In genomic region chr8:57353346-57354305, GRCm38 (mm10) we compare ENCODE assay signal across 9 mouse cellular contexts. TPM values are rescaled to one million over a fixed set of nuclear protein-coding genes. Genes with fewer than 3 reads are reported as not detected.
DNase-seq lines count a peak whose midpoint lies in the region; ATAC-seq and TF ChIP-seq lines count a peak whose summit lies in the region.
"Had no signal": no experiment of that assay in that cellular context is flagged by ENCODE, and none has a peak within 500 bp of the region (broad histone marks: within the 10 kb centered on the region; RNA-seq: fewer than 3 reads in every experiment).

No protein-coding gene starts in this region.

- POLR2A ChIA-PET in Patski (lab: Charles Lee): no interaction called here

- peak overlapping the region; percentile 44 for H3K4me3 ChIP-seq in stomach, embryonic 15.5 days (replicated peaks)
- H3K4me3 ChIP-seq: myocyte had no signal

- CTCF ChIA-PET in Patski (lab: Charles Lee): interaction anchor here (0.7 to 2.9 kb wide), 9 partner anchors 10 to 469 kb away, joined by 3 to 23 read pairs (median 3); no protein-coding TSS in a partner anchor

- H3K9ac ChIP-seq in stomach, embryonic 15.5 days: 0 out of 2 replicates have a peak overlapping the region, but pooled peaks have one; percentile 16

- WGBS in stomach, embryonic 15.5 days: 4% methylated on average over 37 of the region's 37 CpGs

- no peaks in the 10 kb centered on the region for H3K9me3 ChIP-seq in stomach, embryonic 15.5 days

- peak; percentile 29 to 64 for DNase-seq in cerebellum, postnatal 4 days (ENCODE audit: low spot score in 2 of 2)
- DNase-seq in cerebellum, adult 8-10 months: no peak
- DNase-seq in Patski (ENCODE audit: low read depth, low spot score) (no peak), adipocyte (ENCODE audit: low spot score) (no peak)
- peak; percentile 79 for DNase-seq in forelimb bud, embryonic 11.5 days (ENCODE audit: low read depth, low spot score)
- DNase-seq in kidney, adult 11 months: peak; percentile 10
- peak; percentile 28 for DNase-seq in lung, postnatal 10 days

- peak; percentile 92 for ATAC-seq in Patski
- ATAC-seq in stomach, embryonic 15.5 days (ENCODE audit: insufficient read depth, low FRiP score, low read depth): peak; percentile 85

- in situ Hi-C loops in Patski (cut with MboI; ENCODE audit: low pct_unique_long_range_greater_than_20kb): loop anchor here (5.0 kb wide), 1 partner anchor 179 kb away; no protein-coding TSS in a partner anchor

- 0 out of 2 replicates have a peak, but pooled peaks cover 5% of the 10 kb centered on the region for H3K4me1 ChIP-seq in stomach, embryonic 15.5 days

- TF ChIP-seq CTCF in Patski (IDR thresholded peaks at IDR 0.05): peak; percentile 65

- no peak overlapping the region for H3K27ac ChIP-seq in stomach, embryonic 15.5 days

- peak overlapping the region; percentile 61 for H3K4me2 ChIP-seq in stomach, embryonic 15.5 days

- no peaks in the 10 kb centered on the region for H3K27me3 ChIP-seq in Patski
- peaks cover 38% of the 10 kb centered on the region for H3K27me3 ChIP-seq in stomach, embryonic 15.5 days (replicated peaks)

- no peaks in the 10 kb centered on the region for H3K36me3 ChIP-seq in stomach, embryonic 15.5 days

RNA-seq across cellular contexts. Expression of gene Hand2, which starts 32.8 kb away (rescaled TPM):
- 0.58 TPM for polyA plus RNA-seq in Patski (2021)
- polyA plus RNA-seq in stomach, embryonic 15.5 days (2015; fragmentation: Nextera tagmentation; extraction: Ambion mirVana): 9.4 and 9.8 TPM in 2 replicates
- polyA plus RNA-seq: myocyte had no signal

Comparison
In these comparisons a context has a peak if more than half of its experiments do, and no peak if none do; other contexts are left out.
1. DNase-seq: peak in cerebellum, postnatal 4 days (2 of 2), forelimb bud, embryonic 11.5 days (single experiment), kidney, adult 11 months (single experiment) and lung, postnatal 10 days (single experiment); none in cerebellum, adult 8-10 months (single experiment), Patski (single experiment) and adipocyte (single experiment).